Mouse (Mus musculus) R1 (cell line): ENCODE measurements around the gene Zbtb42.

Source experiments
- DNase-seq: peaks from one replicate; pipeline ENCODE4 v3.0.0-alpha.2; 2018; ENCODE audit warnings: low read depth, low spot score

The Zbtb42 gene

GRCm38 (mm10) chr12:112683351-112683750 is 4.7 kb downstream of the Zbtb42 start:
- peak; percentile 49 for DNase-seq

GRCm38 (mm10) chr12:112688458-112688857 is 9.8 kb downstream of the Zbtb42 start:
- DNase-seq: no peak

GRCm38 (mm10) chr12:112693185-112694126 is 14.8 kb downstream of the Zbtb42 start:
- DNase-seq: peak; percentile 89

DNA sequence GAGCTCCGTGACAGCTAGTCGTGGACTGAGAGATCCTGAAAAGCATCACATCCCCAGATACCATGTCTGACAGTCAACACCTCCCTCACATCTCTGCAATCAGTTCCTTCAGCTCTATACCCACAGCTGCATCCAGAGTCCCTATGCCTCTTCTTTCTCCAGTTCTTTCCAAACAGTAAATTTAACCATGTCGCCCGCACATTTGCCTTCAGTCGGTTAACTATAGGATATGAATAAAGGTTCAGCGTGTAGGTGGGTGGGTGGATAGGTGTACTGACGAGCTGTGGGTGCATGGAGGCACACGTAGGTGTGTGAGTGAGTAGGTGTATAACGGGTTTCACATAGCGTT is 15.5 kb downstream of the Zbtb42 start:
- no peak for DNase-seq

- no peak for DNase-seq
Measured at GRCm38 (mm10) chr12:112696806-112697425, 18.3 kb downstream of the Zbtb42 start.

DNA sequence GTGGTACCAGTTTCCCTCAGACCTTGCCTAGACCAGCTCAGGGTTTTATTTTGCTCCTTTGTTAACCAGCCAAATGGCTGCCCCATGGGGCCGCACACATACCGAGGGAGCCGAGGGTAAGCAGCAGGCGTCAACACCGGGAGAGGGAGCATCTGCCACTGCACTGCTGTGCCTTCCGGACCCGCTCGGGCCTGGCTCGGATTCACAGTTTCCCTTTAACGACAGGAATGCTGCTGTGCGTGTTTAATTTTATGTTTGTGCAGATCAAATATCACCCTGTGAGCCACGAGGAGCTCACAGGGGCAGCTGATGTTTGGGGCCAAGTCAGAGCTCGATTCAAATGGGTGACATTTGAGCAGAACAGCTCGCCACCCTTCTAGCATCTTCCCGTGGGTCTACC is 21.9 kb downstream of the Zbtb42 start:
- DNase-seq: no peak

DNA sequence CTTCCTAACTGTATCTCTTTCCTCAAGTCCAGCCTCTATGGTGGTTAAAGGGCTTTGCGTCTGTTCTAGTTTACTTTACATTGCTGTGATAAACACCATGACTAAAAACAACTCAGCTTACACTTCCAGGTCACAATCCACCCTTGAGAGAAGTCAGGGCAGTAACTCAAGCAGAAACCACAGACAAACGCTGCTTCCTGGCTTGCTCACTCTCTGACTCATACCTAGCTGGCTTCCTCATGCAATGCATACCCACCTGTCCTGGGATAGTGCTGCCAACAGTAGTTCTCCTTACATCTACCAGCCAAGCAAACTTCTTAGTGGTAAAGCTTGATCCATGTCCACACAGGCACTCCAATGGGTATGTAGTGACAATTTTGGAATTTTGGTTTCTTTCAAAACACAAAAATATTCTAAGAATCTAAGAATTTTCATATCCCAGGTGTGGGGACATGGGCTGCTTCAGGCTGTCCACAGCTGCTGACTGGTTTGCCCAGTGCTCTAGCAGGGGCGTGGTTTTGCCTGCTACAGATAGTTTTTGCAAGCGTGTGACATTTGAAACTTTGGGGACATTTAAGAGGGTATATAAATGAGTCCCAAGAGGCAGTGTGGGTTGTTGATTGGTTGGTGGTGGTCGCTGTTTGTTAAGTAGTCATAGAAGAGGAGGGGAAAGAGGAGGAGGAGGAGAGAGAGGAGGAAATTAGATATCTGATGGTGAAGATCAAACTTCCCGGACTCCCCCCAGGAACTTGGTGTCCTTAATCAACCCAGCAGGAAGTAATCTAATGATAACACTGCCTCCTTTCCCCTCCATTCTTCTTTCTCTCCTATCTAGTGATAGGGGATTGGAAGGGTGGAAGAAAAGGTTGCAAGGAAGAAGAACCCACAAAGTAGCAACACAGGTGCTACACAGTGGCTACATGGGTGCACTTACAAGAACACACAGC is 24.0 kb downstream of the Zbtb42 start:
- no peak for DNase-seq

DNA sequence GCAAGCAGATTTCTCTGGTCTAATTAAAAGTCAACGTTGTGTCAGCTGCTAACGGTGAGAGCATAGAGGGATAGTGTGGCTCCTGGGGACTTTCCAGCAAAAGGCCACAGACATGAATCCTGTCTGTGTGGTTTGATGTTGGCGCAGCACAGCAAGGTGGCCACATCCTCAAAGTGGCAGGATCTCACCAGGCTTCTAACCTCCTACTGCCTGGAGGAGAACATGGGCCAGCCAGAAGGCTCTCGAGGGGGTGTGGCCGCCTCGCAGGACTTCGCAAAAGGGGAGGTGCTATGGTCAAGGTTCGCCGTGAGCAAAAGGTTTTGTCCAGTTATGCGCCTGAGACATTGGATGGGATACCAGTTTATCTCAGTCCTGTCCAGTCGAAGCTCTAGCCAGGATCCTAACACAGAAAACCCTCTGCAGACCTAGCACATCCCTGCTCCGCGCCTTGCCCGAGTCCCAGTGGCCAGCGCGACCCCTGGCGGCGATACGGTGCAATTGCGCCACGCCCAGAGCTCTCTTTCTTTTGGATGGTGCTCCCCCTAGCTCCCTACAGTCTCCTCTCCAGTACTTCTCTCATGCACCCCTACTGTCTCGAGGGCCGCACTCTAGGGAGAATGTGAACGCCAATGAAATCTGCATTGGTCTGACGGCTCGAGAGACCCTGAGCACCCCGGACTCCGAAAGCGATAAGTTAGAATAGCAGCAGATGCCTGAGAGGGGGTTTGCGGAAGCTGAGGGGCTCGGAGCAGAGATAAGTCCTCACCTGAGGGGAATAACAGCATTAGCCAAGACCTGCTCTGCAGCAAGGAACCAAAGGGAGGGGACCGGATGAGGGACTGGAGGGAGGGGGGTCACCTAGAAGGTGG is 28.3 kb downstream of the Zbtb42 start:
- DNase-seq: peak; percentile 81

DNA sequence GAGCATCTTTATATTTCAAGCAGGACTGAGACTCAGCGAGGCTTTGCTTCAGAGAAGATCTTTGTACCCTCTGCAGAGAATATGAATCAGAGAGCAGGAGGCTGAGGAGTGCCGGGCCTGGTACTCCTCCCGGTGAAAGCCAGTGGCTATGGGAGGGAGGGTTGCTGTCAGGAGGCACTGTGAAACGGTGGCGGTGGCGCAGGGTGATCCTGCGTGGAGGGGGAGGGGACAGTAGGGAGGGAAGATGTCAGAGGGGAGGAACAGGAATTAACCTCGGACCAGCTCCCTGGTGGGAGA is 28.9 kb downstream of the Zbtb42 start:
- no peak for DNase-seq

DNA sequence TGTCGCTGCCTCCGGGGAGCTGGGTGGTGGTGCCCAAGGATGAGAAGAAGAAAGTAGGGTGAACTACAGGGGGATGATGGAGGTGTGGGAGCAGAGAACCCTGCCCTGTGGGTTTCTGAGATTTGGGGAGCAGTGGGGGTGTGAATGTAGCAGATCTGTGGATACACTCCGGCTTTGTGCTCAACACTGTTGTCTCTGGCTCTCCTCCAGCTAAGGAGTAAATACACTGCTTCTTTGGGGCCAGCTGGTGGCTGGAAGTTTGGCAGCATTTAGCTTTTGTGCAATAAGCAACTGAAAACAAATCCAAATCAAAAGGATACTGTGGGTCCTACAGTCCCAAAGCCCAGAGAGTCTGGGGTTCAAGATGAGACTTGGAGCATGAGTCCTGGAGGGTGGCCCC is 35.4 kb downstream of the Zbtb42 start:
- no peak for DNase-seq

GRCm38 (mm10) chr12:112717140-112717539 is 38.5 kb downstream of the Zbtb42 start:
- DNase-seq: peak; percentile 76

DNA sequence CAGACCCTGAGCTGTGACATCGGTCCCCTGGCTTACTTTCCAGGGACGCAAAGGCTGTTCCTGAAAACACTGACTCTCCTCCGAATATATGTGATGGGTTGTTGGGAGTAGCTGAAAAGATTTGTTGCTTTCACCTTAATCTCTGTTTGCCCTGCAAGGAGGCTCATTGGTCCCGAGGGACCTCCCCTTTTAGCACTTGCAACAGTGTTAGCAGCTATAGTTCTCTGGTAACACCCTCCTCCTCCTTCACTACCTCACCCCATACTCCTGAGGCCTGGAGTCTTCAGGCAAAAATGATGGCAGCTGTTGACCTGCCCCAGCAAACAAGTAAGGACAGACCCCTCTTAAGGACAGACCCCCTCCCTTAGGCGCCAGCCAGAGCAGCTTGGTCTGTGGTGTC is 40.4 kb downstream of the Zbtb42 start:
- no peak for DNase-seq

- DNase-seq: no peak
Measured at GRCm38 (mm10) chr12:112720216-112720615, 41.6 kb downstream of the Zbtb42 start, which contains the start of gene Cep170b. Cep170b (plus strand) TSS chr12:112720455.

DNA sequence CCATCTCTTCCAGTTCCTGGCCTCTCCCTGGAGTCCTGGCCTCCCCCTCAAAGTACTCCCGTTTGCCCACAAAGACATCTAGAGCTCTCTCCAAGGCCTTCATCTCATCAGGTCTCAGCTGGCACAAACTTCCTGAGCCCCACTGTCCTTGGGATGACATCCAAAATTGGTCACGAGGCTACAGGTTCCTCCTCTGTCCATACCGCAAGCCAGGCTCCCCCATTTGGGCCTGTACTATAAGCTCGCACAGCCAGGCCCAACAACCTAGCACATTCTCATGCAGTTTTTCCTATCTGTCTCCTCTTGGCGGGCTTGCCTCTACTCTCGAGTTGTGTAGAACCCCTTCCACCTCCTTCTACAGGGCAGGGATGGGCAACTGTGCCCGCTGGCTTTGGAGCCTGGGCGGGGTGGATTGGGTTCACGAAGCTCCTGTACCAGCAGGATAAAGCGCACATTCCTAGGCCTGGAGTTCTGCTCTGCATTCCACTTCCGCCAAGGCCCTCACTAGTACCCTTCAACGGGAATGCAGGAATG is 42.3 kb downstream of the Zbtb42 start:
- no peak for DNase-seq

DNA sequence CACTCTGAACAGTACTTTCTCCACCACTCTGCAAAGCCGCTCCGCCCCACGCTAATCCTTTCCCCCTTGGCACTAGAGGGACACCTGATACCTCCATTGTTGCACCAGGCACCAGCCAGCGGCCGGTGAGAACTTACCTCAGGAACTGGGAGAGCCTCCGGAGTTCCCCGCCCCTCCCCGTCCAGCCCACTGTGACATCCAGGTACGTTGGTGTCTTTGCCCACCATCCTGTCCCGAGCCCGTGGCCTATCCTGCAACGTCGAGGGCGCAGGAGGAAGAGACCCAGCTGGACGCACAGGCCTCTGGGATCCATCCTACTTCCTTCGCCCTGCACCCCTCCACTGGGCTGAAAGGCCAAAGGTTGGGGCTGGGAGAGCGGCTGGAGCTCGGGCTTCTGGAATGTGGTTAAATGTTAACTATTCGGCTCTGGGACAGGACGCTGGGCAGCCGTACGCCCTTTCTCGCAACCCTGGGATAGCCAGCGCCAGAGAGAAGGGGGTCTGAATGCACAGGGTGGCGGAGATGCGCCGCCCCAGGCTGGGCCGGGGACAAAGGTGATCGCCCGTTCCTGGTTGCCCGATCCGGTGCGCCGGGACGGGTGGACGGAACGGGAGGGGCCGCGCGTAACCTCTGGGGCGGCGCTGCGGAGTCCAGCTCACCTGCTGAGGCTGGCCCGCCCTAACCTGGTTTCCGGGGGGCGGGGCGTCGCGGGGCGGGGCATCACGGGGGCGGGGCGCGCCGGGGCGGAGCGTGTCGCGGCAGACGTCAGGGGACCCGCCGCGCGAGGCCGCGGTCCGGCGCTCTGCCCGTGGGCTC is 43.0 kb downstream of the Zbtb42 start:
- DNase-seq: peak; percentile 96

DNA sequence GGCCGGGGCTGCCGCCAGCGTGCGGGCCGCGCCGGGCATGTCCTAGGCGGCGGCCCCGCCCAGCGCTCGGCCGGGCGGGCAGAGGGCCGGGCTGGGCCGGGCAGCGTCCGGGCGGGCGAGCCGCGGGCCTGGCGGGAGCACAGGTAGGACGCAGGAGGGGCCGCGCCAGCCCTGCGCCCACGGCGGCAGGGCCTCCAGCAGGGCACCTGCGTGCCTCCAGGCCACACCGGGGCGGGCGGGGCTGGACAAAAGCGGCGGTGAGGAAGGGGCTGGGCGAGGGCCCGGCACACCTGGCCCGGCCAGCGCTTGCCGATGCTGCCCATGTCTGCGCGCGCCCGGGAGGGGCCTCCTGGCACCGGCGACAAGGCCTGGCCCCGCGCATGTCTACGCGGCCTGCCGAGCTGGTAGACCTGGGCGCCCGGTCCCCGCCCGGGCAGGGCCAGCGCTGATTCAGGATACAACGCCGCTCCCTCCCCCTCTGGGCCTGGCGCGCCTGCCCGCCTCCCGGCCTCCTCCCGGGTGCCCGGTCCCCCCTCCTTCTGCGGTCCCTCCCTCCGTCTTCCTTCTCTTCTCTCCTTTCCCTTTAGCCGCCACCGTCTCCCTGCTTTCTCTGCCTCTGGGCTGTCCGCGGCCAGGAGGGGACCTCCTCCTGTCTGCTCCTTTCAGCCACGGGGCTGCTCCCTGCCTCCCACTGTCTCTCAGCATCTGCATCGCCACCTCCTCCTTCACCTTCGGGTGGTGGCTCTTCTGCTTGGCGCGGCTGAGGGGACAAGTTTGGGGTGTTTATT is 43.8 kb downstream of the Zbtb42 start:
- DNase-seq: peak; percentile 39

DNA sequence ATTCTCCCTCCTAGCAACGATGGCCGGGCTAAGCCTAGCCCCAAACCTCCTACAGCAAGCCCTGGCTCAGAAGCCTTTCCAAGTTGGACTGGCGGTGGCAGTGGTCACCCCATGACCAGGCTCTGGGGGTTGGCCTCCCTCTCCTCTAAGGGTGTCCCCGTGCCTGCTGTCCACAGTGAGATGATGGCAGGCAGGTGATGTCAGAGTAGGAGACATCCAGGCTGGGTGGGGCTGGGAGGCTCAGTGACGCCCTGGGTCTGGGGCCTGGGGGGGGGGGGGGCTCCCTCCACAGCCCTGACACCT is 44.4 kb downstream of the Zbtb42 start:
- DNase-seq: no peak

- DNase-seq: no peak
Measured at GRCm38 (mm10) chr12:112723445-112723844, 44.8 kb downstream of the Zbtb42 start.

- peak; percentile 89 for DNase-seq
Measured at GRCm38 (mm10) chr12:112724077-112724805, 45.6 kb downstream of the Zbtb42 start.
